Mouse (Mus musculus) embryo, embryonic 9.5 days (tissue): ENCODE data around the gene Wdr91.

ENCODE experiments used
- DNase-seq: peaks from one replicate; pipeline ENCODE4 v3.0.0-alpha.2; 2017; ENCODE audit errors: extremely low spot score

The Wdr91 gene

DNA sequence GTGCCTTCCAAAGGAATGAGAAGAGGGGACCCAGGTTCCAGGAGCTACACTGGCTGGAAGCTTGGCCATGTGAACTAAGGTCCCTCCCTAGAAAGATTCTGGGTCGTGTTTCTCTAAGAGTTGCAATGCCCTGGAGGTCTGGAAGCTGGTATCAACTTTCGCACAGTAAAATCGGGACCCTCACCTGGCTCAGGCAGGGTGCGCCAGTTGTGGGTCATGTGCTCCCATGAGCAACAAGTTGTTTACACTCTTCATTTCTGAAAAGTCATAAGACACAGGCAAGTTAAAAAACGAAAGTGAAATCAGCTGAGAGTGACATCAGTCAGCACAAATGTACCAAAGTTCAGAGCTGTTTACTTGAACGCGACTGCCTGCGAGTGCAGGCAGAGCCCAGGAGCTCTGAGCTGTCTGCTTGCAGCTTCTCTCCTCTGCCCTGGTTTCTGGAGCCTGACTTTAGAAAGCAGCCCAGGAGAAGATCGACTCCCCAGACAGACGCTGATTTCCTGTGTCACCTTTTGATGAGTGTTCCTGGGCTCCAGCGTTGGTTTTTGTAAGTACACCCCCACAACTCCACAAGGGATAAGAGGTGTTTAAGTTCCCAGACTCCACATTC, 47.8 kb downstream of the Wdr91 start, which contains the start of gene Tmem140:
Tmem140 (plus strand) TSS at position 356 of the 613 bp plus-strand sequence.
- no peak for DNase-seq

DNA sequence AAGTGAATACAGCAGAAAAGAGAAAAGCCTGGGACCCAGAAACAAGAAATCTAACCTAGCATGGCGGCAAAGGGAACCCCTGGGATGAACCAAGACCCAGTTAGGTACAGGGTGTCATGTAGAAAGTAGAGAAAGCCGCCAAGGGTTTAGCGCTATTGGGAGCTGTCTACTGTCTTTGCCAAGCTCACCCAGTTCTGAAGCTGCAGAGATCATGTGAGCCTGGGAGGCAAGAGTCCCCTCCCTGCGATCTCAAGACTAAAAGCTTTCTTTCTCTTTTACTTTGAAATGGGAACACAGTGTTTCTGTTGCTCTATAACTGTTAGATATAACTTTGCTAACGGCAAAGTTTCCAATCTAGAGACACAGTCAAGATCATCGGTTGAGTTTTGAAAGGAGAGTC, 48.3 kb downstream of the Wdr91 start:
- DNase-seq = no peak

DNA sequence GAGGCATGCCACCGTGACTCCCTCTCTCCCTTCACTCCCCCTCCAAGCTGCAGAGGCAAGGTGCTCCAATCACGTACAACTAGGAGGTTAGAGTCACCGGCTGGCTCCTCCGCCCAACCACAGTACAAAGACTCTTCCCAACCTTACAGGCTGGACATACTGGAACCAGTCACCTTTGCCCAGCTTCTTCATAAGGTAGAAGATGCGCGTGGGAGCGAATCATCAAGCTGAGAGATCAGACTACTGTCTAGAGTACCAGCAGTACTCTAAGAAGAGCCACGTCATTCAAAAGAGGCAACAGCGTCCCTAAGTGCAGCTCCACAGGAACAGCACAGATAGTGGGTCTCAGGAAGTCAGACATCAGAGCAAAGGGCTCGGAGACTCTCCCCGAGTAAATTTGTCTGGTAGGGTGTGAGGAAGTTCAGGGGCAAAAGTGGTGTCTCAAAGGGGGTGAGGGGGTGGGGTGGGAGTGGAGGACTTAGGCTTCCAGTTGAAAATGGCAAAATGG, 49.1 kb downstream of the Wdr91 start:
- DNase-seq = no peak

DNA sequence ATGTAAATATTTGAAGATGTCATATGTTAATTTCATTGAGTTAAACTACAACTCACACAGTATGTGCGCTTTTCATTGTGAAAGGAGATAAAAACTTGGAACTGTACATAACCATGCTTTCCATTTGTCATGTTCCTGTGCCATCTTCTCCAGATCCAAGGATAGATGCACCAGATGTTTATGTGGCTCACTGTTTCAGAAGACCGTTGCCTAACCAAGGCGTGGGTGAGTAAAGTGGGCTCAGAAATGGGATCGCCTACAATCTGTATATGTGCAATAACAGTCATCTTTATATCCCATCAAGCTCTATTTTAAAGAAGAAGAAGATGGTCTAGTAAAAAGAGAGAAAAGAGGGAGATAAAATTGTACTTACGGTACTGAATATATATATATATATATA, 78.3 kb downstream of the Wdr91 start:
- DNase-seq = no peak
